Mouse (Mus musculus) CH12.LX (cell line): ENCODE data around the gene Coro7.

ENCODE experiments used
- CTCF ChIP-seq, 2 experiments: IDR thresholded peaks in 1 of 2; conservative IDR thresholded peaks in 1 of 2; 2 replicates each; pipeline ENCODE4 v1.5.1; 2011 to 2012; ENCODE audit warnings: low read depth in 2 of 2, low read length in 2 of 2, improper control_type of control experiment in 1 of 2, inconsistent platforms in 1 of 2, mild to moderate bottlenecking in 1 of 2, moderate library complexity in 1 of 2
- MAX ChIP-seq: IDR thresholded peaks from 2 replicates; pipeline ENCODE4 v1.6.1; 2011; ENCODE audit warnings: low read length, improper control_type of control experiment

DNA sequence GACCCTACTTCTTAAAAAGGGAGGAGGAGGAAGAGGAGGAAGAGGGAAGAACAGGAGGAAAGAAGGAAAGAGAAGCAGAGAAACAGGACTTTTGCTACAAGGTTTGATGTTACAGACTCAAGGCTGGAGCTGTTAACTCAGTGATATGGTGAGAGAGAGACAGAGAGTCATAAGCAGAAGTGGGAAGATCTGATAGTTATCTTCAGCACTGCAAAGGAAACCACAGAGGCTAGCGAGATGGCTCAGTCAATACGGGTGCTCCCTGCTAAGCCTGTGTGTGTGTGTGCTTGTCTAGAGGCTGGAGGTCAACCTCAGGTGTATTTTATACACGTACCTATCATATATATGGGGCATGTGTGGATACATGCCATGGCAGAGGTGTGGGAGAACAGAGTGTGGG, 95.8 kb downstream of the Coro7 start:
- TF ChIP-seq CTCF (conservative IDR thresholded peaks at IDR 0.05 in 1 of 2, IDR thresholded peaks at IDR 0.05 in 1 of 2; ENCODE audit: low read depth in 2 of 2, low read length in 2 of 2) (no peak), MAX (no peak)
